In genomic region chr11:48707192-48707591, GRCm38 (mm10) we compare ENCODE assay signal across 19 mouse cellular contexts.
A peak's percentile ranks its signal among the peaks of the same experiment; 100 is the strongest.
DNase-seq lines count a peak whose midpoint lies in the region; ATAC-seq and TF ChIP-seq lines count a peak whose summit lies in the region.
"Had no signal": no experiment of that assay in that cellular context is flagged by ENCODE, and none has a peak within 500 bp of the region (broad histone marks: within the 10 kb centered on the region; RNA-seq: fewer than 3 reads in every experiment).

No protein-coding gene starts in this region.

- H3K27me3 ChIP-seq in heart, adult 2 months (ENCODE audit: control insufficient read depth, insufficient read depth, low read length): no peaks in the 10 kb centered on the region
- no peaks in the 10 kb centered on the region for H3K27me3 ChIP-seq in midbrain, embryonic 16.5 days (ENCODE audit: control insufficient read depth, insufficient read depth, low read depth, low read length)
- no peaks in the 10 kb centered on the region for H3K27me3 ChIP-seq in limb, embryonic 10.5 days (ENCODE audit: low read depth, poor library complexity, severe bottlenecking)
- H3K27me3 ChIP-seq: embryonic facial prominence, embryonic 12.5 days; forebrain, embryonic 12.5 days had no signal

- no peak for TF ChIP-seq CTCF in heart, adult 2 months (IDR thresholded peaks at IDR 0.05)

- no peaks in the 10 kb centered on the region for H3K9me3 ChIP-seq in midbrain, embryonic 16.5 days (replicated peaks; ENCODE audit: control insufficient read depth, low read length, poor library complexity, severe bottlenecking)
- H3K9me3 ChIP-seq in limb, embryonic 10.5 days (replicated peaks): no peaks in the 10 kb centered on the region
- H3K9me3 ChIP-seq: embryonic facial prominence, embryonic 10.5 days; embryonic facial prominence, embryonic 12.5 days; forebrain, embryonic 12.5 days had no signal

- no peak overlapping the region for H3K4me3 ChIP-seq in heart, adult 2 months
- no peak overlapping the region for H3K4me3 ChIP-seq in midbrain, embryonic 16.5 days (ENCODE audit: low read depth, low read length)
- H3K4me3 ChIP-seq in limb, embryonic 10.5 days: no peak overlapping the region
- H3K4me3 ChIP-seq: embryonic facial prominence, embryonic 10.5 days; embryonic facial prominence, embryonic 12.5 days; forebrain, embryonic 12.5 days had no signal

- H3K4me1 ChIP-seq in heart, adult 2 months (ENCODE audit: control insufficient read depth, insufficient read depth, low read length): no peaks in the 10 kb centered on the region
- no peaks in the 10 kb centered on the region for H3K4me1 ChIP-seq in midbrain, embryonic 16.5 days (ENCODE audit: control insufficient read depth, insufficient read depth, low read length)
- no peaks in the 10 kb centered on the region for H3K4me1 ChIP-seq in limb, embryonic 10.5 days
- H3K4me1 ChIP-seq: embryonic facial prominence, embryonic 10.5 days; embryonic facial prominence, embryonic 12.5 days; forebrain, embryonic 12.5 days had no signal

- 67% methylated on average over 2 of the region's 2 CpGs for WGBS in heart, adult 2 months
- 81% methylated on average over 2 of the region's 2 CpGs for WGBS in midbrain, embryonic 16.5 days
- 76% methylated on average over 2 of the region's 2 CpGs for WGBS in limb, embryonic 10.5 days

- intact Hi-C loops in heart, adult 2 months (cut with DNase I): no loop called here

- ATAC-seq in midbrain, embryonic 16.5 days: no peak
- ATAC-seq: forebrain, embryonic 14.5 days; forebrain, postnatal 0 days had no signal

- no peaks in the 10 kb centered on the region for H3K79me2 ChIP-seq in heart, adult 2 months (replicated peaks; ENCODE audit: control insufficient read depth, insufficient read depth, low read length)

- H3K4me2 ChIP-seq in midbrain, embryonic 16.5 days (ENCODE audit: low read length): no peak overlapping the region
- H3K4me2 ChIP-seq: embryonic facial prominence, embryonic 12.5 days; forebrain, embryonic 12.5 days had no signal

- H3K27ac ChIP-seq in heart, adult 2 months: no peak overlapping the region
- H3K27ac ChIP-seq in midbrain, embryonic 16.5 days (ENCODE audit: low read length): no peak overlapping the region
- no peak overlapping the region for H3K27ac ChIP-seq in limb, embryonic 10.5 days
- H3K27ac ChIP-seq: embryonic facial prominence, embryonic 10.5 days; embryonic facial prominence, embryonic 12.5 days; forebrain, embryonic 12.5 days had no signal

- no peak for TF ChIP-seq POLR2A in heart, adult 2 months (IDR thresholded peaks at IDR 0.05; ENCODE audit: insufficient read depth, low read depth, low read length)

- DNase-seq in heart, adult 11 months: peak; percentile 3
- DNase-seq in heart, adult 2 months: no peak
- DNase-seq in ES-CJ7 (ENCODE audit: low read depth, low spot score): peak; percentile 64
- peak; percentile 80 for DNase-seq in ZHBTc4 (ENCODE audit: low read depth, low spot score)
- no peak for DNase-seq in limb, embryonic 10.5 days (ENCODE audit: low spot score)
- DNase-seq: adrenal gland, adult 2 months; adrenal gland, postnatal 10 days; adrenal gland, postnatal 25 days; cerebellum, adult 11-12 months; cerebellum, adult 2 months; cerebellum, adult 9-10 months; cerebellum, postnatal 10 days; cerebellum, postnatal 25 days; forebrain, postnatal 0 days had no signal

- H3K9ac ChIP-seq in heart, adult 2 months (ENCODE audit: low read depth, low read length): no peak overlapping the region
- H3K9ac ChIP-seq in midbrain, embryonic 16.5 days (ENCODE audit: low read depth, low read length): no peak overlapping the region
- H3K9ac ChIP-seq: embryonic facial prominence, embryonic 12.5 days; forebrain, embryonic 12.5 days; forebrain, postnatal 0 days had no signal

- TF ChIP-seq EP300 in heart, adult 2 months (IDR thresholded peaks at IDR 0.05; ENCODE audit: insufficient read depth, low read depth, low read length): no peak

- H3K36me3 ChIP-seq in heart, adult 2 months (ENCODE audit: control insufficient read depth, insufficient read depth, low read length): no peaks in the 10 kb centered on the region
- no peaks in the 10 kb centered on the region for H3K36me3 ChIP-seq in midbrain, embryonic 16.5 days (ENCODE audit: control insufficient read depth, insufficient read depth, low read length)
- no peaks in the 10 kb centered on the region for H3K36me3 ChIP-seq in limb, embryonic 10.5 days
- H3K36me3 ChIP-seq: embryonic facial prominence, embryonic 10.5 days; embryonic facial prominence, embryonic 12.5 days; forebrain, embryonic 12.5 days had no signal

Comparison
In these comparisons a context has a peak if more than half of its experiments do, and no peak if none do; other contexts are left out.
1. DNase-seq: peak in heart, adult 11 months (single experiment), ES-CJ7 (single experiment) and ZHBTc4 (single experiment); none in heart, adult 2 months (0 of 2) and limb, embryonic 10.5 days (single experiment).